Mouse (Mus musculus) erythroblast, embryonic 14.5 days (primary cell): ENCODE results near the gene Gm49373.

Source experiments
- GATA1 ChIP-seq: IDR thresholded peaks from 2 replicates; pipeline ENCODE4 v1.6.1; 2012; ENCODE audit warnings: low read length, inconsistent platforms, mixed read lengths
- TAL1 ChIP-seq: IDR thresholded peaks from 3 replicates; pipeline ENCODE4 v1.6.1; 2012; ENCODE audit warnings: low read length, inconsistent platforms, mixed read lengths

DNA sequence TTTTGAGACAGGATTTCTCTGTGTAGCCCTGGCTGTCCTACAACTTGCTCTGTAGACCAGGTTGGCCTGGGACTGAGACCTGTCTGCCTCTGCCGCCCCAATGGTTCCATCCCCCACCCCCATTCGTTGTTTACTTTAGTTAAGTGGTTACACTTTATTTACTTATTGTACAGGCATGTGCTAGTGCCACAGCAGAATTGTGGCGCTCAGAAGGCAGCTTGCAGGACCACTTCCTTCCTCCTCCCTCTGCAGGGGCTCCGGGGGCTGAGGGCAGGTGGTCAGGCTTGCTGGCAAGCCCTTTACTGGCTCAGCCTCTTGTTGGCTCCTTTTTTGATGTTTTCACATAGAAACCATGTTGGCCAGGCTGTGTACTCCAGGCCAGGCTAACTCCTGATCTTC lies 55.7 kb downstream of the Gm49373 start:
- TF ChIP-seq TAL1 (no peak), GATA1 (no peak)
